Mouse (Mus musculus): ENCODE data around the gene Stx2.

The Stx2 gene

GRCm38 (mm10) chr5:128952291-128953195, 55.8 kb downstream of the Stx2 start:
- DNase-seq, result no peak

GRCm38 (mm10) chr5:128951472-128951871, 56.9 kb downstream of the Stx2 start:
- DNase-seq, result no peak

- DNase-seq, result no peak
These were observed 61.3 kb downstream of the Stx2 start for GRCm38 (mm10) chr5:128947093-128947492.

DNA sequence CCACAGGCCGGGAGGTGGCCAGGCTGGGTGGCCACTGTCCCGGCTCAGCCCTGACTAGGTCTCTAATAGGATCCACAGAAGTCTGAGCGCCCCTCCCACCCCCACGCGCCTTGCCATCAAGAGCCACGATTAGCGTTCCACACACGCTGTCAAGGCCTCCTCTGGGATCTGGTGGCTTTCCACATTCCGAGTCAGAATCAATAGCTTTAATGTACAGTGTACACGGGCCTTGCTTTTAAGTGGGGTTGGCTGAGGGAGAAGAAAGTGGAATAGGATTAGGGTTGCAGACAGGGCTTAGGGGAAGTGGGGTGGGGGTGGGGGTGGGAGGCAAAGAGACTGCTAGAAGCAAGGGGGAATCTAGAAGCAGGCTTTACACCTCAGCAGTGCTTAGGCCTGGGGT, 67.9 kb downstream of the Stx2 start:
- no peak for DNase-seq

GRCm38 (mm10) chr5:128935359-128935899, 72.9 kb downstream of the Stx2 start:
- DNase-seq, result no peak
